Mouse (Mus musculus) liver, adult 2 months (tissue): ENCODE measurements around the gene Pbld2.

Experiments used
- CTCF ChIP-seq: fragments of 200-500 bp; IDR thresholded peaks from 2 replicates; pipeline ENCODE4 v1.5.1; 2011; ENCODE audit warnings: low read depth, low read length, control low read depth
- POLR2A ChIP-seq: fragments of 200-500 bp; IDR thresholded peaks from 2 replicates; pipeline ENCODE4 v1.6.1; 2011; ENCODE audit warnings: low read length, control low read depth; ENCODE audit not compliant: insufficient read depth; ENCODE audit errors: extremely low read depth

- TF ChIP-seq CTCF (peak; percentile 89), POLR2A (no peak)
Observed at GRCm38 (mm10) chr10:63065988-63066387, 41.9 kb downstream of the Pbld2 start.
